Mouse (Mus musculus) skeletal muscle tissue, adult 2 months (tissue): ENCODE data around the gene Wfdc2.

Source experiments
- DNase-seq: peaks from one replicate; pipeline ENCODE4 v3.0.0-alpha.2; 2012; ENCODE audit warnings: low read depth, low spot score

The Wfdc2 gene

GRCm38 (mm10) chr2:164562391-164563188, at the start of gene Wfdc2:
Gene Wfdc2, plus strand, starts transcription at chr2:164562413.
- DNase-seq = no peak

GRCm38 (mm10) chr2:164513389-164513788, 48.8 kb upstream of the Wfdc2 start:
- peak; percentile 33 for DNase-seq

DNA sequence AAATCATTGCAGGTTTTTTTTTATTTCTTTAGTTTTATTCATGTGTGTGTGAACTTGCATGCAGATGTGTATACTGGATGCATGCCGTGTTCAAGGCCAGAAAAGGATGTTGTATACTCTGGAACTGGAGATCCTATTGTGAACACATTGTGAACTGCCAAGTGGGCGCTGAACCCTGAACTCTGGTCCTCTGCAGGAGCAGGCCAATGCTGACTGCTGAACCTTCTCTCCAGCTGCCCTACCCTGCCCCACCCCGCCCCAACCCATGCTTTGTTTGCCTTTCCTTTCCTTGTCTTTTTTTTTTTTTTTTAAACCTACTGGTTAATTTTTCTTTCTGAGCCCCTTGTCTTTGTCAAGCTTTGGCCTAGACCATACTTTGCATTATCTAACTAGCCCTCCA, 47.3 kb upstream of the Wfdc2 start:
- no peak for DNase-seq

DNA sequence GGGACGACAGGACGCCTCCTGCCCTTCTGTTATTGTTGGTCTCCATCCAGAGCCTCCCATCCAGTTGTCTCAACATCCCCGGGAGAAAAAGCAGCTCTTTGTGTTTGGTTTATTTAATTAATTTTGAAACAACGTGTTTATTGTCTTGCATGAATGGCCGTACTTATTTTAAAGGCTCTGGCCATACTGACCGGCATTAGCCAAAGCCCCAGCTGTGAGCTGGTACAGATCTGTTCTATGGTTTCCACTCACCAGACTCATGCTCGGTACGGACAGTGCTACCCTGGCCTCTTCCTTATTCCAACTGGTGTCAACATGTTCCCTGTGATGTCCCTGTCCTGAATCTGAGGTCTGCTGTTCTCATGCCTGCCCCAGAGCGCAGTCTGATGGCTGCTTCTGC, 46.3 kb upstream of the Wfdc2 start:
- no peak for DNase-seq

DNA sequence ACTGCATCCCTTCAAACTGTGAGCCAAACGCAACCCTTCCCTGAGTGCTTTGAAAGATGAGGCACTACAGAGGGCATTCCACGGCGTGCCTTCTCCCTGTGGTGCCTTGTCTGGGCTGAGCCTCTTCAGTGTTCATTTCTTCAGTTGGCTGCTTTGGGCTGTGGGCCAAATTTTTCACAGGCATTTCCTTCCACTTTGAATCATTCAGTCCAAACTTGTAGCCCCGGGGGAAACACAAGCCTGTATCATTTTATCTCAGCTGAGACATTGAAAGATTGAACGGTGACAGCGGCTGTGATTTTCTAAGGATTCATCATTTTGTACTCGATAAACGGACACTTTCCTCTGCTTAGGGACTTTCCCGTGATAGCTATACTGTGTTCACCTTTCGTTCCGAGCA, 45.6 kb upstream of the Wfdc2 start:
- no peak for DNase-seq

- DNase-seq = peak; percentile 45
Measured at GRCm38 (mm10) chr2:164517485-164518221, 44.6 kb upstream of the Wfdc2 start.

DNA sequence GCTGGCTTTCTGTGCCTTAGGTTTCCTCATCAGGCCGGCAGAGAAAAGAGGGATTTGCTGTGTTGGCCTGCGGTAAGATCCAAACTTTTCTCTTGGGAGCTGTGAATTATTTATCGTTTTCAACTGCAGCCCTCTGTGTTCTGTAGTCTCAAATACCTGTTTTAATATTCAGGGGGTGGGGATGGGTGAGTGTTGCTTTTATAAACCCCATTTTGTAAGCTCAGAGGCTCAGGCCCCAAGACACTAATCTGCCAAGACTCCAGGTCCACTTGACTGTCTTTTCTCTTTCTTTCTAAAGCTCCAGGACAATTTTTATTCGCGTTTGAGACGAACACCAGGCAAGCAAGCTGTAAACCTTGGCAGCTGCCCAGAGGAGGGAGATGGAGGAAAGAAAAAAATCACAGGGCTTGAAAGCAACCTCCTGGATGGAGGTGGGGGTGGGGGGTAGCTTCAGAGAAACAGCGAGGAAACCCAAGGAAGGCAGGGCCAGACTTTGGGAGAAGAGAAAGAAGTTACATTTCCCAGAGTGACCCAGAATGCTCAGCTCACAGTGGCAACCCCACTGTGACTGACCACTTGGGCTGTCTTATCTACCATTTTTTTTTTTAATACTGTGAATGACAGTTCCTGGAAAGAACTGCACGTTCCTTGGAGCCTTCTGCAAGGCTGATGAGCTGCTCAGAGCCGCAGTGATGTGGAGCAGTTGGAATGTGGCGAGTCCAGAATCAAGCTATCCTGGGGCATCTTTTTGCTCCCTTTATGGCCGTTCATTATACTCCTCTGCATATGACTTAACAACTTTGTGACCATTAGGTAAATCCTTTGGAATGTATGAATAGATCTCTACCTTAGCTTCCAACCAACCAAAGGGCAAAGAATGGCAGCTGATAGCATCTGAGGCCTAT, 43.7 kb upstream of the Wfdc2 start:
- DNase-seq = no peak

GRCm38 (mm10) chr2:164519171-164519526, 43.1 kb upstream of the Wfdc2 start:
- DNase-seq = no peak

GRCm38 (mm10) chr2:164520782-164521181, 41.4 kb upstream of the Wfdc2 start:
- DNase-seq = peak; percentile 47

GRCm38 (mm10) chr2:164521841-164522240, 40.4 kb upstream of the Wfdc2 start:
- peak; percentile 22 for DNase-seq

- DNase-seq = no peak
Measured at GRCm38 (mm10) chr2:164522280-164522679, 39.9 kb upstream of the Wfdc2 start.

DNA sequence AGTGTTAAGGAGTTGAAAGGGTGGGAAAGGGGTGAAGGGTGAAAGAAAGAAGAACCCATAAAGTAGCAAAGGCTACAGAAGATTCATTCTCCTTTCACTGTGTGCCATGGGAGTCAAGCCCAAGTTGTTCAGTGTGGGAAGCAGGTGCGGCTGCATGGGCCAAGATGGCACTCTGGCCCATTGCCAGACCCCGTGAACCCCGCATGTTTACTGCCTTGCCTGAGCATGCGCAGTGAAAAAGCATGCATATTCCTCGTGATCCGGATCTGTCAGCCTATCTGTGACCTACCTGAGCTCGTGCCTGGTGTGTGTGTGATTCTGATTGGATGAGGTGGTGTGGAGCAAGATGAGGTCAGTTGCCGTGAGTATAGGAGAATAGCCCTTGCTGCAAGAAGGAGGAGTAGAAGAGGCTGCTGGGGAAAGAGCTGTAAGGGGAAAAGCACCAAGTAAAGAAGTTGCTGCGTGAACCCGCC, 38.9 kb upstream of the Wfdc2 start:
- peak; percentile 18 for DNase-seq

- no peak for DNase-seq
Measured at GRCm38 (mm10) chr2:164528557-164528956, 33.7 kb upstream of the Wfdc2 start.

GRCm38 (mm10) chr2:164531169-164531568, 31.0 kb upstream of the Wfdc2 start:
- peak; percentile 25 for DNase-seq

DNA sequence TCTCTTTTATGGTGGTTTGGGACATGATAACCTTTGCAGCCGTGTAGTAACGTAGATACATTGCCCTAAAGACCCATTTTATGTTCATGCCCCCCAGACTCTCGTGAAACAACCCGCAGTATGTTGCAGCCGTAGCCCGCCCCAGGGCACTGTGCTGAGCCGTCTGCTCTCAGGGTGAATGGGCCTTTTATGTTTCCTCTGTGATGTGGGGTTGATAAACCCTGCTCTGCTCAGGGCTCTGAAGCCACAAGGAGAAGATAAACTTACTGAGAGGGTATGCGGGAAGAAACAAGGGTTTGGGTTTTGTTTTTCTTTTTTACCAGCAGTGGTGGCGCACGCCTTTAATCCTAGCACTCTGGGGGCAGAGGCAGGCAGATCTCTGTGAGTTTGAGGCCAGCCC, 27.9 kb upstream of the Wfdc2 start:
- no peak for DNase-seq

DNA sequence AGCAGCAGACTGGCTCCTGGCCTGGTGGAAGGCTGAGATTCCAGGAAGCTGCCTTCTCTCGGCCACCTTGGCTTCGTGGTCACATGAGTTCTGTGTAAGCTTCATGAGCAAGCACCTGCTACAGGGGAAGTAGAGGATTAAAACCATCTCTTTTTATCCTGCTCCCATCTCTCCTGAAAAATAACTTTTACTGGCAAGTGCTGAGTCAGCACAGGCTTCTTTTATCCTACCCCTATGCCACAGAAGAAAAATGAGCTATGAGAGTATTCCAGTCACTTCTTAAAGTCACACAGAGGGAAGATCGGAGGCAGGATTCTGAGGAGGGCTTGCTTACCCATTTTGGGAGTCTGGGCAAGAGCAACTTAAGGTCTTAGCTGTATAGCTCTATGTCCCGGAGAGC, 25.2 kb upstream of the Wfdc2 start:
- DNase-seq = no peak

DNA sequence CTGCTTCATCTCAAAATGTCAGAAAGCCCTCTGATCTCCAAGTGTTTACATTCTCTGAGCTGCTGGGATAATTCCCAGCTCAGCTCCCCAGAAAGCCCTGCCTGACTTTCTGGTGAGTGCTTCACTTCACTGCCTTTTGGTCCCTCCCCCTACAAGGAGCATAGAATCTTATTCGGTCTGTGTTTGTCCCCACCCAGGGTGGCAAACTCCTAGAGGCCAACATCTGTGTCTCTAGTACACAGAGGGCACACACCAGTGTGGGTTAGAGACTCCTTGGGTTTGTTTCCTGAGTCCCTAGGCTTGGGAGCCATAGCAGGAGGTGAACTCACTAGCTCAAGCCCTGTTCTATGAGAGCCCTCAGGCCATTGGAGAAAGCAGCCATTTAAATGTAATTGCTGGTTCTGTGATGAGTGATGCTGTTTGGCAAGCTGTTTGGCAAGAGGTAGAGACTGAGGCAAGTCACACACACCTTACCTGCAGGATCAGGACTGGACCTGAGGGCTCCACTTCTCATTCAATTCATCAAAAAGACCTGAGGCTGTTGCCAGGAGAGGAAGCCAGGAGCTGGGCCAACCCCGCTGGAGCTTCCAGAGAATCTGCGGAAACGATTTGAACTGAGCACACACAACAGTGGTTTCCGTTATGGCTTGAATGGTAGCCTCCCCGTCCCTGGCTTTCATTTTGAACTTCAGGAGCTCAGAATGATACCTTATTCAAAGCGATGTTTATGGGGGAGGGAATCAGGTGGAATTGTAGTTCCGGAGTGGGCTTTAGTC, 21.4 kb upstream of the Wfdc2 start:
- DNase-seq = no peak

DNA sequence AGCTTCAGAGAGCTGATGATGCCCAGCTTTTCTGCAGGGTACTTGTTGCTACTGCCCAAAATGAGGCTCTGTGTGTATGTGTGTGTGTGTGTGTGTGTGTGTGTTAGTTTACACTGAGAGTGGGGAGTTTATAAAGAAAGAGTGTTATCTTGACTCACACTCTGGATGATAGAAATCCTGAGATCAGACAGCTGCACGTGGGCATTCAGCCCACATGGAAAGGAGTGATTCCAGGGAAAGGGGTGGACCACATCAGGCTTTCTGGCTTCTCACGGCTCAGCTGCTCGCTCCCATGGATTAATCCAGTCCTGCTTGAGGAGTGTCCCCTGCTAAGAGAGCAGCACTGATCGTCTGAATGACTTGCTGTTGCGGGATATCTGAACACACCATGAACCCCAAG, 20.1 kb upstream of the Wfdc2 start:
- no peak for DNase-seq

GRCm38 (mm10) chr2:164542598-164542997, 19.6 kb upstream of the Wfdc2 start:
- DNase-seq = no peak

DNA sequence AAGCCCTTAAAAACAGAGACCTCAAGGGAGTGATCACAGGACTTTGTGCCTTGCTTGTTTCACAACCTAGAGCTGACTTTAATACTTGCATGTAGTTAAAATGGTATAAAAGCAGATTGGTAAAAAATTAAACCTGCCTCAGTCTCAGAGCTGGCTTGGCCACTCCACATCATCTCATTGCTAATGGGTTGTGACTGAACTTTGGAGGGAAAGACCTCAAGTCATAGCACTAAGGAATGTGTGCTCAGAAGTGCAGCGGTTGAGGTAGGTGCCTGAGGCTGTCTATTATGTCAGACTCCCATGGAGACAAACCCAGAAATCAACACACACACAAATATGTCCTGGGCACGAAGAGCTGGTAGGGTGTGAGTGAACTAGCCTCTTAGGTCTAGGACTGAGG, 18.5 kb upstream of the Wfdc2 start:
- DNase-seq = no peak

DNA sequence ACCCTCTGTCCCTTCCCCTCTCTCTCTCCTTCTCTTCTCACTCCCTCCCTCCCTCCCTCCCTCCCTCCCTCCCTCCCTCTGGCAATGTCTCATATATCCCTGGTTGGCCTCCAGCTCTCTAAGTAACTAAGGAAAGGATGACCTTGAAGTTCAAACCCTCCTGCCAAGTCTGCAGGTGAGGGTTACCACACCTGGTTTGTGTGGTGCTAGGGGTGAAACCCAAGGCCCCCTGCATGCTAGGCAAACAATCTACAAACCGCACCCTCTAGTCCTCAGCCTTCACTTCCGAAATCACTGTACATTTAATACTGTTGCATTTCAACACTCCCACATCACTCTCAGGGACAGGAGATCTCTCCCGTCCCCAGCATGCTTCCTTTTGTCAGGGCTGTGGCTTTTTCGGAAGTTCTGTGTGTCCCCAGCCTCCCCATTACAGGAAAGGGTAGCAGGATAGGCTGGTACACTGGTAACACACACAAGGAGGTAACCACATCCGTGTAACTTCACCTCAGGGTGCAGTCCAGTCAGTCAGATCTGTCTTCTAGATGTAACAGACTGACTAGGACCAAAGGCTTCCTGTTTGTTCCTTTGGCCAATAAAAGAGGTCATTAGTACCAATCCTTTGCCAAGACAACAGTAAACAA, 17.6 kb upstream of the Wfdc2 start:
- no peak for DNase-seq
